Comparison of ENCODE assay signal across 23 mouse cellular contexts in the genomic region with DNA sequence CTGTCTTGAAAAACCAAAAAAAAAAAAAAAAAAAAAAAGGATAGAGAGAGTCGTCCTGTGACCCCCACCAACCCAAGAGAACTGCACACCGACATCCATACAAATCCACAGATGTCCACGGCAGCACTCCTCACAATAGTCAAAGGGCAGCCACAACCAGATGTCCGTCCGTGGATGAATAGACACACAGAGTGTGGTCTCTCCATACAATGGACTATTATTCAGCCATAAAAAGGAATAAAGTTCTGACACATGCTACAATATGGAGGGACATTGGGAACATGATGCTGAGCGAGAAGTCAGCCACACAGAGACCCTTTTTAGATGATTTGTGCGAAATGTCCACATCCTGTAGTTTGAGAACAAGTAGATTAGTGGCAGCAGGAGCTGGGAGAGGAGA. TPM values are rescaled to one million over a fixed set of nuclear protein-coding genes. Genes with fewer than 3 reads are reported as not detected.
DNase-seq lines count a peak whose midpoint lies in the region; ATAC-seq lines count a peak whose summit lies in the region.
"Had no signal": no experiment of that assay in that cellular context is flagged by ENCODE, and none has a peak within 500 bp of the region (broad histone marks: within the 10 kb centered on the region; RNA-seq: fewer than 3 reads in every experiment).

No protein-coding gene starts in this region.

- ATAC-seq in hindbrain, embryonic 14.5 days (ENCODE audit: low FRiP score): no peak
- ATAC-seq: activated CD4-positive, CD25-positive, alpha-beta regulatory T cell, adult 4 months; CD4-positive, CD25-positive, alpha-beta regulatory T cell, adult 4 months; forebrain, embryonic 13.5 days; forebrain, embryonic 15.5 days; forebrain, postnatal 0 days; Patski had no signal

- no peak overlapping the region for H3K4me2 ChIP-seq in hindbrain, embryonic 14.5 days (replicated peaks)
- H3K4me2 ChIP-seq: embryonic facial prominence, embryonic 12.5 days; forebrain, embryonic 13.5 days; forebrain, embryonic 15.5 days had no signal

- H3K4me1 ChIP-seq in hindbrain, embryonic 10.5 days (replicated peaks): peaks cover 22% of the 10 kb centered on the region
- no peaks in the 10 kb centered on the region; the same call in 1 of the 2 replicates for H3K4me1 ChIP-seq in hindbrain, embryonic 14.5 days (replicated peaks; ENCODE audit: control insufficient read depth, insufficient read depth, low read length)
- H3K4me1 ChIP-seq: embryonic facial prominence, embryonic 12.5 days; forebrain, embryonic 13.5 days had no signal

- no peak overlapping the region for H3K9ac ChIP-seq in hindbrain, embryonic 14.5 days
- H3K9ac ChIP-seq: embryonic facial prominence, embryonic 12.5 days; forebrain, embryonic 15.5 days; forebrain, postnatal 0 days had no signal

- H3K27me3 ChIP-seq in hindbrain, embryonic 10.5 days (ENCODE audit: insufficient read depth, poor library complexity, severe bottlenecking): no peaks in the 10 kb centered on the region
- H3K27me3 ChIP-seq in hindbrain, embryonic 14.5 days (ENCODE audit: control insufficient read depth, insufficient read depth, low read length): no peaks in the 10 kb centered on the region
- H3K27me3 ChIP-seq: CH12.LX; embryonic facial prominence, embryonic 12.5 days; forebrain, embryonic 13.5 days; forebrain, embryonic 15.5 days; Patski had no signal

- WGBS in hindbrain, embryonic 10.5 days: 65% methylated on average over 7 of the region's 7 CpGs
- 52% methylated on average over 7 of the region's 7 CpGs for WGBS in hindbrain, embryonic 14.5 days

- peaks cover 6% of the 10 kb centered on the region; the same call in 1 of the 2 replicates for H3K9me3 ChIP-seq in hindbrain, embryonic 10.5 days
- H3K9me3 ChIP-seq in hindbrain, embryonic 14.5 days (ENCODE audit: control insufficient read depth, low read length): no peaks in the 10 kb centered on the region
- H3K9me3 ChIP-seq: embryonic facial prominence, embryonic 12.5 days; forebrain, embryonic 15.5 days had no signal

- H3K4me3 ChIP-seq in hindbrain, embryonic 10.5 days: no peak overlapping the region
- H3K4me3 ChIP-seq in hindbrain, embryonic 14.5 days (replicated peaks; ENCODE audit: low read length): no peak overlapping the region
- H3K4me3 ChIP-seq: embryonic facial prominence, embryonic 10.5 days; embryonic facial prominence, embryonic 12.5 days; forebrain, embryonic 13.5 days; forebrain, embryonic 15.5 days had no signal

- no peaks in the 10 kb centered on the region for H3K36me3 ChIP-seq in hindbrain, embryonic 10.5 days
- no peaks in the 10 kb centered on the region for H3K36me3 ChIP-seq in hindbrain, embryonic 14.5 days (replicated peaks; ENCODE audit: control insufficient read depth, insufficient read depth)
- H3K36me3 ChIP-seq: embryonic facial prominence, embryonic 10.5 days; embryonic facial prominence, embryonic 12.5 days; forebrain, embryonic 15.5 days; G1E had no signal

- H3K27ac ChIP-seq in hindbrain, embryonic 10.5 days: 0 out of 2 replicates have a peak overlapping the region, but pooled peaks have one; percentile 17
- H3K27ac ChIP-seq in hindbrain, embryonic 14.5 days: no peak overlapping the region
- H3K27ac ChIP-seq: embryonic facial prominence, embryonic 10.5 days; embryonic facial prominence, embryonic 12.5 days; forebrain, embryonic 13.5 days; forebrain, embryonic 15.5 days had no signal

- DNase-seq in hindbrain, embryonic 10.5 days (ENCODE audit: low spot score): no peak
- DNase-seq in hindbrain, embryonic 14.5 days (ENCODE audit: low spot score): no peak
- peak; percentile 82 for DNase-seq in brain, adult 2 months (ENCODE audit: low read depth, low spot score)
- peak; percentile 51 for DNase-seq in telencephalon, adult 2 months (ENCODE audit: low read depth, low spot score)
- no peak for DNase-seq in heart, adult 18-20 months
- DNase-seq: adrenal gland, adult 8-10 months; adrenal gland, postnatal 14 days; B cell, adult 2 months; cerebellum, adult 11-12 months; cerebellum, adult 2 months; cerebellum, adult 9-10 months; cerebellum, postnatal 10 days; cerebellum, postnatal 25 days; forebrain, postnatal 0 days had no signal

RNA-seq across cellular contexts. Expression of a gene that starts 26.7 kb away (rescaled TPM):
- polyA plus RNA-seq in hindbrain, embryonic 10.5 days (2016; fragmentation: Nextera tagmentation; extraction: Ambion mirVana): 57.5 and 71.8 TPM in 2 replicates
- 59.5 and 61.7 TPM in 2 replicates for polyA plus RNA-seq in hindbrain, embryonic 14.5 days (2014; fragmentation: Nextera tagmentation; extraction: Ambion mirVana)
- total RNA-seq in heart, adult 18-20 months (2021): 10 to 100 TPM; 15.1 to 15.2 TPM

RNA-seq across cellular contexts. Expression of a gene that starts 36.8 kb away (rescaled TPM):
- polyA plus RNA-seq in hindbrain, embryonic 10.5 days (2016; fragmentation: Nextera tagmentation; extraction: Ambion mirVana): 1.3 and 1.9 TPM in 2 replicates
- polyA plus RNA-seq in hindbrain, embryonic 14.5 days (2014; fragmentation: Nextera tagmentation; extraction: Ambion mirVana): 13.2 and 14.5 TPM in 2 replicates
- total RNA-seq in heart, adult 18-20 months (2021): 10 to 100 TPM in 1 of 2 experiments, 1 to 10 TPM in 1; 8.9 to 10.7 TPM

RNA-seq across cellular contexts. Expression of a gene that starts 53.3 kb away (rescaled TPM):
- polyA plus RNA-seq in hindbrain, embryonic 10.5 days (2016; fragmentation: Nextera tagmentation; extraction: Ambion mirVana): 20.9 and 23.9 TPM in 2 replicates
- polyA plus RNA-seq in hindbrain, embryonic 14.5 days (2014; fragmentation: Nextera tagmentation; extraction: Ambion mirVana): 21.8 and 26.4 TPM in 2 replicates
- 10 to 100 TPM; 15.1 to 17.5 TPM for total RNA-seq in heart, adult 18-20 months (2021)

RNA-seq across cellular contexts. Expression of a gene that starts 57.1 kb away (rescaled TPM):
- polyA plus RNA-seq in hindbrain, embryonic 10.5 days (2016; fragmentation: Nextera tagmentation; extraction: Ambion mirVana): 117 and 126 TPM in 2 replicates
- polyA plus RNA-seq in hindbrain, embryonic 14.5 days (2014; fragmentation: Nextera tagmentation; extraction: Ambion mirVana): 62.6 and 72.1 TPM in 2 replicates
- 10 to 100 TPM; 36.3 to 37.8 TPM for total RNA-seq in heart, adult 18-20 months (2021)

Comparison
In these comparisons a context has a peak if more than half of its experiments do, and no peak if none do; other contexts are left out.
1. DNase-seq: peak in brain, adult 2 months (single experiment) and telencephalon, adult 2 months (single experiment); none in hindbrain, embryonic 10.5 days (single experiment), hindbrain, embryonic 14.5 days (single experiment) and heart, adult 18-20 months (0 of 2).